Comparison of ENCODE assay signal across 19 mouse cellular contexts in the genomic region with DNA sequence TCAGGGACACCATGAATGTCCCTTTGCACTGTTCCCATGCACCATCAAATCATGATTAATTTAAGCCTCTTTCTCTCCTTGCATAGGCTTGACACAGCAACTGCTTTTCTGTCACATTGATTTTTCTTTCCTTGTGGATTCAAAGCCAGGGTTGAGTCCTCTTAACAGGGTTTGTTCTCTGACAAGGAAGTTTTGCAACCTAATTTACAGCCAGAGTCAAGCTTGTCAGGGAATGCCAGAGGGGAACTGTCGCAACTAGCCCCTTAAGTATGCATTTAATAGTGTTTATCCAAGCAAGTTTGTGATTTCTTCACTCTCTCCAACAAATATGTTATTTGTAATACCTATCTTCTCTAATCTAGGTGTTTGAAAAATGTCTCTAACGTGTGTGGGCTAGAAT.
DNase-seq lines count a peak whose midpoint lies in the region; ATAC-seq and TF ChIP-seq lines count a peak whose summit lies in the region.
"Had no signal": no experiment of that assay in that cellular context is flagged by ENCODE, and none has a peak within 500 bp of the region (broad histone marks: within the 10 kb centered on the region; RNA-seq: fewer than 3 reads in every experiment).

No protein-coding gene starts in this region.

- H3K36me3 ChIP-seq in liver, adult 2 months (ENCODE audit: control insufficient read depth, insufficient read depth, low read length): no peaks in the 10 kb centered on the region
- no peaks in the 10 kb centered on the region for H3K36me3 ChIP-seq in liver, embryonic 11.5 days (ENCODE audit: control insufficient read depth, insufficient read depth, low read length)
- H3K36me3 ChIP-seq: embryonic facial prominence, embryonic 12.5 days; forebrain, embryonic 12.5 days; liver, embryonic 12.5 days; midbrain, embryonic 13.5 days; neural tube, embryonic 12.5 days; stomach, embryonic 15.5 days had no signal

- H3K9ac ChIP-seq in liver, adult 2 months (ENCODE audit: low read depth, low read length): no peak overlapping the region
- no peak overlapping the region for H3K9ac ChIP-seq in liver, embryonic 11.5 days (ENCODE audit: low read depth, low read length)
- H3K9ac ChIP-seq: embryonic facial prominence, embryonic 12.5 days; forebrain, embryonic 12.5 days; liver, embryonic 12.5 days; midbrain, embryonic 13.5 days; neural tube, embryonic 12.5 days; stomach, embryonic 15.5 days had no signal

- no peaks in the 10 kb centered on the region for H3K9me3 ChIP-seq in liver, embryonic 11.5 days (ENCODE audit: control insufficient read depth, low read length)
- H3K9me3 ChIP-seq: embryonic facial prominence, embryonic 12.5 days; forebrain, embryonic 12.5 days; liver, embryonic 12.5 days; midbrain, embryonic 13.5 days; neural tube, embryonic 12.5 days; stomach, embryonic 15.5 days had no signal

- no peak overlapping the region for H3K4me3 ChIP-seq in liver, adult 2 months (ENCODE audit: insufficient read depth, low read depth, low read length)
- H3K4me3 ChIP-seq in liver, embryonic 11.5 days (ENCODE audit: low read depth, low read length): no peak overlapping the region
- H3K4me3 ChIP-seq: embryonic facial prominence, embryonic 12.5 days; forebrain, embryonic 12.5 days; liver, embryonic 12.5 days; midbrain, embryonic 13.5 days; neural tube, embryonic 12.5 days; stomach, embryonic 15.5 days had no signal

- ATAC-seq in liver, embryonic 11.5 days (replicated peaks; ENCODE audit: low FRiP score): no peak
- ATAC-seq: intestine, postnatal 0 days; liver, embryonic 12.5 days; midbrain, embryonic 13.5 days had no signal

- DNase-seq in adrenal gland, adult 8-10 months: peak; percentile 10
- no peak for DNase-seq in adrenal gland, postnatal 25 days
- DNase-seq in liver, adult 2 months (ENCODE audit: extremely low read depth, low read depth, low spot score): peak; percentile 15
- DNase-seq in liver, embryonic 11.5 days (ENCODE audit: low spot score): no peak
- peak; percentile 28 for DNase-seq in brain, embryonic 14.5 days (ENCODE audit: low read depth)
- DNase-seq in lung, postnatal 25 days (ENCODE audit: low spot score): peak; percentile 37
- DNase-seq in right cerebral cortex, adult 2 months (ENCODE audit: low spot score in 2 of 2): no peak
- no peak for DNase-seq in spleen, adult 18-20 months
- DNase-seq: adrenal gland, postnatal 14 days; cerebellum, postnatal 36 days; thymus, postnatal 25 days had no signal

- no peak for TF ChIP-seq POLR2A in liver, adult 2 months (IDR thresholded peaks at IDR 0.05; ENCODE audit: extremely low read depth, insufficient read depth, low read length)
- TF ChIP-seq POLR2A in brain, embryonic 14.5 days (IDR thresholded peaks at IDR 0.05; ENCODE audit: borderline replicate concordance, extremely low read depth, insufficient read depth, insufficient read length, poor library complexity, severe bottlenecking): no peak

- H3K27ac ChIP-seq in liver, adult 2 months (replicated peaks; ENCODE audit: insufficient read depth, low read depth, low read length): no peak overlapping the region
- H3K27ac ChIP-seq in liver, embryonic 11.5 days (ENCODE audit: low read depth, low read length): no peak overlapping the region
- H3K27ac ChIP-seq: embryonic facial prominence, embryonic 12.5 days; forebrain, embryonic 12.5 days; liver, embryonic 12.5 days; macrophage; midbrain, embryonic 13.5 days; neural tube, embryonic 12.5 days; stomach, embryonic 15.5 days had no signal

- H3K4me1 ChIP-seq in liver, adult 2 months (ENCODE audit: control insufficient read depth, insufficient read depth, low read length): no peaks in the 10 kb centered on the region
- H3K4me1 ChIP-seq in liver, embryonic 11.5 days (replicated peaks; ENCODE audit: control insufficient read depth, insufficient read depth, low read length): no peaks in the 10 kb centered on the region
- H3K4me1 ChIP-seq: embryonic facial prominence, embryonic 12.5 days; forebrain, embryonic 12.5 days; liver, embryonic 12.5 days had no signal

- no peaks in the 10 kb centered on the region for H3K79me2 ChIP-seq in liver, adult 2 months (ENCODE audit: control insufficient read depth, insufficient read depth, low read length)

- no peaks in the 10 kb centered on the region for H3K27me3 ChIP-seq in liver, adult 2 months (ENCODE audit: control insufficient read depth, insufficient read depth, low read length)
- no peaks in the 10 kb centered on the region for H3K27me3 ChIP-seq in liver, embryonic 11.5 days (replicated peaks; ENCODE audit: control insufficient read depth, insufficient read depth, low read length)
- H3K27me3 ChIP-seq: embryonic facial prominence, embryonic 12.5 days; forebrain, embryonic 12.5 days; liver, embryonic 12.5 days; midbrain, embryonic 13.5 days; neural tube, embryonic 12.5 days; stomach, embryonic 15.5 days had no signal

- no peak overlapping the region for H3K4me2 ChIP-seq in liver, embryonic 11.5 days
- H3K4me2 ChIP-seq: embryonic facial prominence, embryonic 12.5 days; forebrain, embryonic 12.5 days; liver, embryonic 12.5 days; midbrain, embryonic 13.5 days; neural tube, embryonic 12.5 days; stomach, embryonic 15.5 days had no signal

- TF ChIP-seq CTCF in liver, adult 2 months (IDR thresholded peaks at IDR 0.05; ENCODE audit: low read depth, low read length): no peak
- no peak for TF ChIP-seq CTCF in brain, embryonic 14.5 days (IDR thresholded peaks at IDR 0.05; ENCODE audit: borderline replicate concordance, extremely low read depth, insufficient read depth, insufficient read length)

- WGBS in liver, adult 2 months: 76% methylated on average over 2 of the region's 2 CpGs
- WGBS in liver, embryonic 11.5 days: 57% methylated on average over 2 of the region's 2 CpGs

Comparison
In these comparisons a context has a peak if more than half of its experiments do, and no peak if none do; other contexts are left out.
1. DNase-seq: peak in adrenal gland, adult 8-10 months (single experiment), liver, adult 2 months (single experiment), brain, embryonic 14.5 days (single experiment) and lung, postnatal 25 days (single experiment); none in adrenal gland, postnatal 25 days (single experiment), liver, embryonic 11.5 days (single experiment), right cerebral cortex, adult 2 months (0 of 2) and spleen, adult 18-20 months (0 of 2).